Mouse (Mus musculus) retina, postnatal 7 days (tissue): ENCODE results near the gene Olfm2.

Experiments
- DNase-seq: peaks from one replicate; pipeline ENCODE4 v3.0.0-alpha.2; 2012; ENCODE audit warnings: low read depth, low spot score

The Olfm2 gene

GRCm38 (mm10) chr9:20745129-20745966 lies 801 bp downstream of the Olfm2 start:
- no peak for DNase-seq

- no peak for DNase-seq
Observed at GRCm38 (mm10) chr9:20743946-20744738, 2.0 kb downstream of the Olfm2 start.

- DNase-seq = peak; percentile 92
Observed at GRCm38 (mm10) chr9:20740407-20740806, 5.7 kb downstream of the Olfm2 start.

- no peak for DNase-seq
Observed at GRCm38 (mm10) chr9:20738251-20738999, 7.7 kb downstream of the Olfm2 start.

GRCm38 (mm10) chr9:20737227-20737626 lies 8.9 kb downstream of the Olfm2 start:
- no peak for DNase-seq

GRCm38 (mm10) chr9:20734692-20735091 lies 11.5 kb downstream of the Olfm2 start:
- no peak for DNase-seq

GRCm38 (mm10) chr9:20731797-20732196 lies 14.4 kb downstream of the Olfm2 start:
- DNase-seq = no peak

GRCm38 (mm10) chr9:20729451-20729850 lies 16.7 kb downstream of the Olfm2 start:
- no peak for DNase-seq

- no peak for DNase-seq
Observed at GRCm38 (mm10) chr9:20727601-20728113, 18.5 kb downstream of the Olfm2 start.

GRCm38 (mm10) chr9:20726859-20727600 lies 19.1 kb downstream of the Olfm2 start:
- no peak for DNase-seq

- DNase-seq = no peak
Observed at GRCm38 (mm10) chr9:20726134-20726858, 19.9 kb downstream of the Olfm2 start.

- DNase-seq = no peak
Observed at GRCm38 (mm10) chr9:20721582-20721981, 24.6 kb downstream of the Olfm2 start.

- no peak for DNase-seq
Observed at GRCm38 (mm10) chr9:20715332-20715731, 30.8 kb downstream of the Olfm2 start.

- no peak for DNase-seq
Observed at GRCm38 (mm10) chr9:20713478-20713987, 32.6 kb downstream of the Olfm2 start.

- DNase-seq = no peak
Observed at GRCm38 (mm10) chr9:20712934-20713477, 33.1 kb downstream of the Olfm2 start.

GRCm38 (mm10) chr9:20710471-20710870 lies 35.7 kb downstream of the Olfm2 start:
- no peak for DNase-seq

- no peak for DNase-seq
Observed at GRCm38 (mm10) chr9:20705981-20706380, 40.2 kb downstream of the Olfm2 start.

GRCm38 (mm10) chr9:20705420-20705819 lies 40.7 kb downstream of the Olfm2 start:
- no peak for DNase-seq

- DNase-seq = no peak
Observed at GRCm38 (mm10) chr9:20703832-20704380, 42.2 kb downstream of the Olfm2 start.

- DNase-seq = no peak
Observed at GRCm38 (mm10) chr9:20697466-20697865, 48.7 kb downstream of the Olfm2 start.
